Mouse (Mus musculus): ENCODE data around the gene Luzp1. TPM values are rescaled to one million over a fixed set of nuclear protein-coding genes. Genes with fewer than 3 reads are reported as not detected.
A peak's percentile ranks its signal among the peaks of the same experiment; 100 is the strongest.

Gene Luzp1
- polyA plus RNA-seq, 1 experiment from 2014 or later: 79.1 TPM

DNA sequence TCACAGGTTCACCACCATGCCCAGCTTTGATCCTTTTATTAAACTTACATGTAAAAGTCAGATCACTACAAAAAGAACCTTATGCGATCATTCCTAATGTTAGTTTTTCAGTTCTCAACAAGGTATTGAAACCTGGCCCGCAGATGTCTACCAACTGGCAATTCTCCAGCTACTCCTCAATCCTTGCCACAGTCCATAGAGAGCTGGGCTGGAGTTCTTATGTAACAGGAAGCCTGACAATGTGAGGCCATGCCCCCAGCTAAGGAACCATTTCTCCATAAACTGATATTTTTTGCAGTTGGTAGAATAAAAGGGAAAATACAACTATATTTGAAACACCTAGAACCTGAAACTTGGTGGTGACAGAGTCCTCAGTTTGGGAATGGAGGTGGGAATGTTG, 90.1 kb downstream of the Luzp1 start:
- peaks cover 81% of the 10 kb centered on the region for H3K36me3 ChIP-seq
- H3K9ac ChIP-seq (replicated peaks): no peak overlapping the region
- 97% methylated on average over 2 of the region's 2 CpGs for WGBS
- H3K4me2 ChIP-seq (replicated peaks): no peak overlapping the region
- H3K4me1 ChIP-seq (replicated peaks): no peaks in the 10 kb centered on the region
- H3K27ac ChIP-seq: no peak overlapping the region
- H3K4me3 ChIP-seq (replicated peaks): no peak overlapping the region
- no peaks in the 10 kb centered on the region for H3K27me3 ChIP-seq
- ATAC-seq: no peak
- no peaks in the 10 kb centered on the region for H3K9me3 ChIP-seq

DNA sequence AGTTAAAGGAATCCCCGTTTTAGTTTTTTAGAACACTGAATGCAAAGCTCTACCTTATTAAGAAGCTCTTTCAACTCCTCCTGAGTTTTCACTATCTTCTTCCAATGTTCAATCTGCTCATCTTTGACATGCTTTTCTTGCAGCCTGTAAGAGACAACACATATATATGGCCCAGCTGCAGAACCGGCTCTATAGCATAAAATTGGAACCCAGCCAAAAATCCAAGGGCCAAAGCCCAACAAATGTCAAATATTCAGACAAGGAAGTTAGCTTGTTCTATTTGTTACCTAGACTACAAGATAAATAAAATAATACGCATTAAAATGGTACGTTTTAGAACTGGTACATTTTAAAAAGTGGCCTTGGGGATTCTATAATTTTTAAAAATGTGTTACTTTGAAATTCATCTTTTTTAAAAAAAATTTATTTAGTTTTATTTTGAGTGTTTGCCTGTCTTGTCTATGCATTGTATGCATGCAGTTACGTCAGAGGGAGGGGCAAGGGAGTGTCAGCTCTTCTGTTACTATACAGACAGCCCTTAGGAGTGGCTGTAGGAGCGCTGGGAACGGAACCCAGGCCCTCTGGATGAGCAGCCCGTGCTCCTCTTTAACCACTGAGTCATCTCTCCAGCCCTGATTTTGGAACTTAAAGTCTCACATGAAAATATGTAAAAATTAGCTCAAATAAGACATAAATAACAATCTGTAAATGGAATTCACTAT, 90.9 kb downstream of the Luzp1 start:
- no peaks in the 10 kb centered on the region for H3K9me3 ChIP-seq
- H3K9ac ChIP-seq (replicated peaks): no peak overlapping the region
- 93% methylated on average over 8 of the region's 8 CpGs for WGBS
- H3K4me2 ChIP-seq (replicated peaks): no peak overlapping the region
- no peaks in the 10 kb centered on the region for H3K27me3 ChIP-seq
- no peak overlapping the region for H3K4me3 ChIP-seq (replicated peaks)
- no peaks in the 10 kb centered on the region for H3K4me1 ChIP-seq (replicated peaks)
- H3K27ac ChIP-seq: no peak overlapping the region
- ATAC-seq: no peak
- H3K36me3 ChIP-seq: peaks cover 84% of the 10 kb centered on the region

DNA sequence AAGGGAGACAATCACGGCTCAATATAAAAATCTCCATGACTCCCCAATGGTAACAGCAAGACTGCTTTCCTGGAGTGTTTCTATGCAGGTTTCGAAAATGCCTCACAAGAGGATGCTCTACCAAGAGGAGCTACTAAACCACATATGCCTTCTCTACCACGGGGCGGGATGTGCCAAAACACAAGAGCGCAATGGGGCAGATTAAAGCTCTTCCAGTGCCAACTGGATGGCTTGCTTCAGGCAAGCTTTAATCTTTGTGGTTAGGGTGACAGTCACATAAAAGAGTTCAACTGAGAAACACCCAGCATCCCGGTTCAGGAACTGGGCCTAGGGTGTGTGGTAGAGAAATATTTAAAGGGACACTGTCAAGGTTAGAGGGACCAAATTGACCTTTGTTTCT, 93.2 kb downstream of the Luzp1 start:
- WGBS: 86% methylated on average over 6 of the region's 6 CpGs
- no peaks in the 10 kb centered on the region for H3K27me3 ChIP-seq
- no peaks in the 10 kb centered on the region for H3K4me1 ChIP-seq (replicated peaks)
- no peaks in the 10 kb centered on the region for H3K9me3 ChIP-seq
- H3K4me3 ChIP-seq (replicated peaks): no peak overlapping the region
- H3K36me3 ChIP-seq: peaks cover 82% of the 10 kb centered on the region
- H3K4me2 ChIP-seq (replicated peaks): no peak overlapping the region
- ATAC-seq: no peak
- no peak overlapping the region for H3K9ac ChIP-seq (replicated peaks)
- H3K27ac ChIP-seq: no peak overlapping the region

DNA sequence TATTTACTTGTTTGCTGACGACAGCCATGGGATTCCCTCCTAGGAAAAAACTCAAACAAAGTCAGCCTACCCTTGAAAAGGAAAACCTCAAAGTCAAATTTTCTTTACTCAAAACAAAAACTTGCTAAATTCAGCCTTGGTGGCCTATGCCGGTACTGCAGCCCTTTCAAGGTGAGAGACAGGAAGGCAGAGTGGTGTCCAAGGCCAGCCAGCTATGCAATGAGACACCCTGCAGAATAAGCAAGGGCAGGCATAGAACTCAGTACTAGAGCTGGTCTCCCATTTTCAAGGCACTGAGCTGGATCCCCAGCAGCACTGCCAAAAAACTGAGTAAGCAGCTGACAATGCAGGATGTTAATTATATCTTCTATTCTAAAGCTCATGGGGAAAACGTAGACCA, 99.1 kb downstream of the Luzp1 start:
- ATAC-seq: no peak
- Histone ChIP-seq H3K9me3 (no peaks in the 10 kb centered on the region), H3K27me3 (no peaks in the 10 kb centered on the region), H3K4me1 (replicated peaks) (no peaks in the 10 kb centered on the region), H3K4me3 (replicated peaks) (no peak overlapping the region), H3K9ac (replicated peaks) (no peak overlapping the region), H3K27ac (no peak overlapping the region), H3K36me3 (peaks cover 77% of the 10 kb centered on the region), H3K4me2 (replicated peaks) (no peak overlapping the region)
- 79% methylated on average over 3 of the region's 3 CpGs for WGBS

DNA sequence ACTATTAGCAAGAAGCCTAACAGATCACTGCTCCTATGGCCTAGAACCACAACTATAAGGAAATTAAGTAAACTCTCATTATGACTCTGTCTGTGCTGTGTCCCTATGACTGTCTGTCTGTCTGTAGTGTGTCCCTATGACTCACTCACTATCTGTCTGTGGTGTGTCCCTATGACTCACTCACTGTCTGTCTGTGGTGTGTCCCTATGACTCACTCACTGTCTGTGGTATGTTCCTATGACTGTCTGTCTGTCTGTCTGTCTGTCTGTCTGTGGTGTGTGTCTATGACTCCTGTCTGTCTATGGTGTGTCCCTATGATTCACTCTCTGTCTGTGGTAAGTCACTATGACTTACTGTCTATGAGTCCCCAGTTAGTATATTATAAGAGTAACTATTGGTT, 100.4 kb downstream of the Luzp1 start:
- H3K9me3 ChIP-seq: no peaks in the 10 kb centered on the region
- H3K9ac ChIP-seq (replicated peaks): no peak overlapping the region
- H3K4me3 ChIP-seq (replicated peaks): no peak overlapping the region
- no peaks in the 10 kb centered on the region for H3K4me1 ChIP-seq (replicated peaks)
- no peak for ATAC-seq
- H3K4me2 ChIP-seq (replicated peaks): no peak overlapping the region
- no peaks in the 10 kb centered on the region for H3K27me3 ChIP-seq
- no peak overlapping the region for H3K27ac ChIP-seq
- peaks cover 65% of the 10 kb centered on the region for H3K36me3 ChIP-seq

DNA sequence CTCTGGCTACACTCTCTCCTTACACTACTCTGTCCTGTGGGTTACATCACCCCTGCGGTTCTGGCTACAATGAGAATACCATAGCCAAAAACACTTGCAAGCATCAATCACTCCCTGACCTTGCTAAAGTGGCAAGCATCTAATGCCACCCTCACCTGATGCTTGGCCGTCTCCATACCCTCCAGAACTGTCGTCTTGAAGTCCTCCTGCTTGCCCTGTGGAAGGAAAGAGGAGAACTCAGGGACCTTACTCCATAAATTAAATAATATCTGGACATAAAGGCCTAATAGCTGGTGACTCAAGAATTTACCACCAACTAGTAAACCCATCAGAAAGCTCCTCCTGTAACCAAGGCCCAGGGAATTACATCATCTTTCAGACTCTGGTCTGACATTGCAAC, 112.3 kb downstream of the Luzp1 start:
- Histone ChIP-seq H3K36me3 (no peaks in the 10 kb centered on the region), H3K4me2 (replicated peaks) (no peak overlapping the region), H3K4me3 (replicated peaks) (no peak overlapping the region), H3K9me3 (no peaks in the 10 kb centered on the region), H3K9ac (replicated peaks) (no peak overlapping the region), H3K27ac (peak overlapping the region; percentile 35; the same call in 1 of the 2 replicates), H3K27me3 (no peaks in the 10 kb centered on the region), H3K4me1 (replicated peaks) (peaks cover 29% of the 10 kb centered on the region)
- no peak for ATAC-seq
- 95% methylated on average over 3 of the region's 3 CpGs for WGBS

DNA sequence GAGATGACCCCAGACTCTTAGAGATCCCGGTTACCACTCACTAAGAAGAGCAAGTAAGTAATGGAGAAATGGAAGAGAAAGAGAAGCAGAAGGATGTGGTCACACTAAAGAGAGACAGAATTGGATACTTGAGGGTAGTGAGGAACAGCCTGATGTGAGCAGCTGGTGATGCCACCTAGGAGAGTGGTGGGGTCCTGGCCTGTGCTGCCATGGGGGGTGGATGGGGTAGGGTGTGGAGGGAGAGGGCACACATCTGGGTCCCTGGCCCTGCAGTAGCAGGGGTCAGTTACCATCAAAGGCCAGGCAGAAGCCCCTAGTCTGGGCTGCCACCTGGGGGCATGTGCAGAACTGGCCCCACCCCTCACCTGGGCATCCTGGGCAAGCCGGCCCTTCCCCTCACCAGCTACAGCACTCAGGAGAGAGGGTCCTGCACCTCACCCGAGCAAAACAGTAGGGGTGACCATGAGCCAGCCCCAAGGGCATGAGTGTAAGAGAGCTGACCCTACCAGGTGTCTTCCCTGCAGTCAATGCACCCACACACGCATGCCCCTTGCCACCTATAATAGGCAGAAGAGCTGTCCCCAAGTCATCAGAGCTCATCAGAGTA, 117.8 kb downstream of the Luzp1 start:
- ATAC-seq: 0 out of 2 replicates have a peak, but pooled peaks have one; percentile 30
- 87% methylated on average over 4 of the region's 4 CpGs for WGBS

DNA sequence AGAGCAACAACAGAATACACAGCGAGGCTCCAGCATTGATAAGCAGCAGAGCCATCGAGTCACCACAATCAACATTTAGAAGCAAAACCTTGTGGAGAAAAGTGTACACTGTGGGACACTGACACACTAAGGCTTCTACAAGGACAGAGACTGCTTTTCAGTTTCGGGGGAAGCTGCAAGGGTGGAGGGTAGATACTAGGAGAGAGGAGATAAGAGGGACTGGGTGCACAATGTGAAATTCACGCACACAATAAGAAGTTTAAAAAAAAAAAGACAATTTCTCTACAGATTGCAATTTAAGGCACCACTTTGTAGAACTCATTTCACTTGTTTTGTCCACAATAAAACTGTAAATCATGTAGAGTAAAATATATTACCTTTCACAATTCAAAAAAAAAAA, 118.4 kb downstream of the Luzp1 start:
- Histone ChIP-seq H3K4me2 (replicated peaks) (no peak overlapping the region), H3K4me1 (replicated peaks) (peaks cover 41% of the 10 kb centered on the region), H3K9ac (replicated peaks) (no peak overlapping the region), H3K27me3 (no peaks in the 10 kb centered on the region), H3K9me3 (no peaks in the 10 kb centered on the region), H3K27ac (no peak overlapping the region), H3K36me3 (peaks cover 15% of the 10 kb centered on the region; the same call in 1 of the 2 replicates), H3K4me3 (replicated peaks) (no peak overlapping the region)
- 93% methylated on average over 4 of the region's 4 CpGs for WGBS
- no peak for ATAC-seq

More for the DNA sequence above, 117.8 kb downstream of the Luzp1 start:
- Histone ChIP-seq H3K9ac (replicated peaks) (no peak overlapping the region), H3K36me3 (peaks cover 15% of the 10 kb centered on the region; the same call in 1 of the 2 replicates), H3K4me3 (replicated peaks) (no peak overlapping the region), H3K4me1 (replicated peaks) (peaks cover 41% of the 10 kb centered on the region), H3K27me3 (no peaks in the 10 kb centered on the region), H3K27ac (no peak overlapping the region), H3K4me2 (replicated peaks) (no peak overlapping the region), H3K9me3 (no peaks in the 10 kb centered on the region)

DNA sequence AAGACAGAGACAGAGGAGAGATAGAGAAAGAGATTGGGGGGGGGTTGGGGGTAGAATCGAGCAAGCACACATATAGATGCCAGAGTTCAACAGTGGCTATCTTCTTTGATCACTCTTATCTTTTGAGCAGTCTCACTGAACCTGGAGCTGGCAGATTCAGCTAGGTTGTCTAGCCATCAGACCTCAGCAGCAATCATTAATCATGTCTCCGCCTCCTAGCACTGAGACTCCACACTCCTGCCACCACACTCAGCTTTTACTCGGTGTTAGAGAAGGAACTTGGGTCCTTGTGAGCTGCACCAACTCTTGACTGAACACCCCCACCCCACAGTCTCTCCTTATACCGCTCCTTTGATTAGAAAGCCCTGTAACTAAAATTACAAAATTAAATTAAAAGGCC, 122.5 kb downstream of the Luzp1 start:
- Histone ChIP-seq H3K27me3 (no peaks in the 10 kb centered on the region), H3K9ac (replicated peaks) (no peak overlapping the region), H3K36me3 (peaks cover 15% of the 10 kb centered on the region; the same call in 1 of the 2 replicates), H3K27ac (no peak overlapping the region), H3K4me1 (replicated peaks) (peaks cover 47% of the 10 kb centered on the region), H3K4me3 (replicated peaks) (no peak overlapping the region), H3K4me2 (replicated peaks) (no peak overlapping the region), H3K9me3 (no peaks in the 10 kb centered on the region)
- no peak for ATAC-seq
- WGBS: 78% methylated on average over 4 of the region's 4 CpGs

DNA sequence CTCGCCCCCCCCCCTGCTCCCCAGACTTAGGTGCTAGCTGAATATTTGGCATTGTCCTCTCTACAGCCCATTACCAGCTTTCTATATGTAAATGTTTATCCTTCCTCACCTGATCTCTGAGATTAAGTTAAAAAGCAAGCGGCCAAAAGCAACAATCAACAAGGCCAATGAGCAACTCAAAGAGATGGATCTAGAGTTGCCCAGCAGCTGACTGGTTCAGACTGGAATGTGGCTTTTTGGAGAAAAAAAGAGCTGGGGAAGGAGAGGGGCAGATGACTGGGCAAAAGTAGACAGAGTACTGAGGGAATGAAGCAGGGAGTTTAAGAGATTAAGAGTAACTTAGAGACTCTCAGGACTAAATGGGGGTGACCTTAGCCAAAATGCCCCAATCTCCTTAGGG, 124.4 kb downstream of the Luzp1 start:
- peaks cover 50% of the 10 kb centered on the region for H3K4me1 ChIP-seq (replicated peaks)
- no peak overlapping the region for H3K9ac ChIP-seq (replicated peaks)
- no peak for ATAC-seq
- H3K9me3 ChIP-seq: no peaks in the 10 kb centered on the region
- H3K4me3 ChIP-seq (replicated peaks): no peak overlapping the region
- no peak overlapping the region for H3K4me2 ChIP-seq (replicated peaks)
- 86% methylated on average over 2 of the region's 2 CpGs for WGBS
- H3K27ac ChIP-seq: no peak overlapping the region
- peaks cover 15% of the 10 kb centered on the region; the same call in 1 of the 2 replicates for H3K36me3 ChIP-seq
- H3K27me3 ChIP-seq: no peaks in the 10 kb centered on the region

DNA sequence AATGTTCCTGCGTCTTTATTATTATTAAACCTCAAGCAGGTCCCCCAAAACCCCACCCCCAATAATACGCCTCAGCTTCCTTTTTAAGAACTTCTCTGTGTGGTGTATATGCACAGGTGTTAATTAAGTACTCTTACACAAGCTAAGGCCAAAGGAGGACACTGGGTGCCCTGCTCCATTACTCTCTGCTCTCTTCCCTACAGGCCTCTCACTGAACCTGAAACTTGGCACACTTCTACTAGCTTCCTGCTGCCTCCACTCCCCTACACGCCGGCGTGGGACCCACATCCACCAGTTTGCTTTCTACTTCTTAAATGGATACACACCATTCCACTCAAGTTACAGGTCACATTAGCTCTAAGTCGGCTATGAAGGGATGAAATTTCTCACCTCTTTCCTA, 125.7 kb downstream of the Luzp1 start:
- 91% methylated on average over 6 of the region's 6 CpGs for WGBS
- Histone ChIP-seq H3K9me3 (no peaks in the 10 kb centered on the region), H3K36me3 (peaks cover 9% of the 10 kb centered on the region; the same call in 1 of the 2 replicates), H3K9ac (replicated peaks) (no peak overlapping the region), H3K4me2 (replicated peaks) (no peak overlapping the region), H3K4me3 (replicated peaks) (no peak overlapping the region), H3K27me3 (no peaks in the 10 kb centered on the region), H3K4me1 (replicated peaks) (peaks cover 49% of the 10 kb centered on the region), H3K27ac (no peak overlapping the region)
- ATAC-seq: no peak

DNA sequence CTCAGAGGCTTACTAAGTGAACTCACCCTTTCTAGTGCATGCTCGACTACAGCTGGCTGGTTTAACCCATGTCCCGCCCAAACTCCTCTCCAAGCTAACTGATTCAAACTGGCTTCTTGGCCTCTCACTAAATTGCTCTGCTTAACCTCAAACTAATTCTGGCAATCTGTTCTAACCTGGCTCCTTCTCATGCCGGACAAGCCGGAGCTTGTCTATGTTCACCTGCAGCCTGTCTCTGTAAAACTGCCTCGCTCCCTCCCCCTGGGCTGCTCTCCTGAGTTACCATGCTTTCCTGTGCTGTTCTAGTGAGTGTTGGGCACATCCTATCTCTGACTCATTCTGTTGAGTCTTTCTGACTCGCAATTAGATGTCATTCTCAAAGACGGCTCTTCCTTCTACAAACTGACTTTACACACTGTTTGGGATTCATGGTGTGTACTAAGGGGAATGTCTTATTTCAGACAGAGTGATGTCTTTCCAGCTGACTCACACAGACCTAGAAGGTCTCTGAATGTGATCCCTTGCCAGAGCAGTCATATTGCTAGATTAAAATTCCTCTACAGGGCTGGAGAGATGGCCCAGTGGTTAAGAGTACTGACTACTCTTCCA, 128.8 kb downstream of the Luzp1 start:
- Histone ChIP-seq H3K36me3 (no peaks in the 10 kb centered on the region), H3K9ac (replicated peaks) (no peak overlapping the region), H3K4me3 (replicated peaks) (no peak overlapping the region), H3K9me3 (no peaks in the 10 kb centered on the region), H3K4me1 (replicated peaks) (peaks cover 48% of the 10 kb centered on the region), H3K27me3 (no peaks in the 10 kb centered on the region), H3K4me2 (replicated peaks) (no peak overlapping the region), H3K27ac (no peak overlapping the region)
- no peak for ATAC-seq
- 92% methylated on average over 7 of the region's 7 CpGs for WGBS

Data from midbrain, embryonic 13.5 days (tissue).